1 mouse cellular context compared by ENCODE assay signal in the genomic region with DNA sequence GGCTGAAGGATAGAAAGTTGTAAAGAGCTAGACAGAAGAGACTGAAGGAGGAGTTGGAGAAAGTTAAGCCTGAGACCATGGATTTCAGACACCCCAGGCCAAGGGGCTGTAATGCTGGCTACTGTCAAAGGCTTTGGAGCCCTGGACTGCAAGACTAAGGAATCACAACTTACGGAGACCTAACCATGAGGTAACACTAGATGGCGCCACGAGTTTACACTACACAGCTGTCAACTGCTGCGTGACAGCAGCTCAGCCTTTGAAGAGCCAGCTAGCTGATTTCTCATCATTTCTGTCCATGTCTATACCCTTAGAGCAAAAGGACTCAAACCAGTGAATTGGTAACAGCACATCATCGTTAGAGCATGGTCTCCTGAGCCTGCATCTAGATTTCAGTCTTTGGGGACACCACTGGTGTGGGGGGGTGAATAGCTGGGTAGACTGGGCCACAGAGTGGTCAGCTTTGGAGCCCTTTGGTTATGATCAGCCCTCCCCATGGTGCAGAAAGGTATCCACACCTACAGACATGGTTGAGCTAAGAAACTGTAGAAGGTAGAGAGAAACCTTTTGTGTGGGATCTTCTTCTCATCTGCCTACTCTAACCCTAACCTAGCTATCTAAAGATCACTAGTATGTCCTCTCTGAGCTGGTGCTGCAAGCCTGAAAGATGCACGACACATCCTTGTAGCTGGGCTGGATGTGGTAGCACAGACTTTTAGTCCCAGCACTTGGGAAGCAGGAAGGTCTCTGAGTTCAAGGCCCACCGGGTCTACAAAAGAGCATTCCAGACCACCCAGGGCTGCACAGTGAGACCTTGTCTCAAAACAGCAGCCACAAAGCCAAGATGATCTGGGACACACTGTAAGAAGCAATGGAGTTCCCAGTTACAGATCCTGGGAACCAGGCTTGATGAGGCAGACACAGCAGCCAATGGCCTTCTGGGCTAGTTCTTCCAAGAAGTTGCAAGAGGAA.
TF ChIP-seq lines count a peak whose summit lies in the region.

No protein-coding gene starts in this region.

TF ChIP-seq in CH12.LX, 34 proteins besides CTCF, POLR2A, EP300 and RAD21:
- TF ChIP-seq HCFC1 (IDR thresholded peaks at IDR 0.05; ENCODE audit: low read depth, low read length) (no peak), MYC (IDR thresholded peaks at IDR 0.05; ENCODE audit: low read depth, low read length) (peak; percentile 72; the same call in 1 of the 2 replicates), USF2 (conservative IDR thresholded peaks at IDR 0.05; ENCODE audit: low read depth, low read length) (no peak), MEF2A (IDR thresholded peaks at IDR 0.05; ENCODE audit: borderline replicate concordance, low read depth, low read length) (no peak; the same call in 1 of the 2 replicates), JUN (IDR thresholded peaks at IDR 0.05; ENCODE audit: insufficient read depth, low read depth, low read length) (no peak), E2F4 (IDR thresholded peaks at IDR 0.05; ENCODE audit: insufficient replicate concordance, low read depth, low read length) (no peak), SIN3A (IDR thresholded peaks at IDR 0.05; ENCODE audit: low read length) (no peak), CHD1 (IDR thresholded peaks at IDR 0.05; ENCODE audit: low read depth, low read length) (no peak), TBP (conservative IDR thresholded peaks at IDR 0.05; ENCODE audit: low read depth, low read length) (no peak), SMC3 (IDR thresholded peaks at IDR 0.05; ENCODE audit: low read depth, low read length) (peak; percentile 88), ZC3H11A (IDR thresholded peaks at IDR 0.05; ENCODE audit: low read depth, low read length) (no peak), NRF1 (IDR thresholded peaks at IDR 0.05; ENCODE audit: low read depth, low read length) (no peak), PAX5 (IDR thresholded peaks at IDR 0.05; ENCODE audit: low read length) (no peak), MAX (IDR thresholded peaks at IDR 0.05; ENCODE audit: low read length) (peak; percentile 49; the same call in 1 of the 2 replicates), POLR2AphosphoS2 (IDR thresholded peaks at IDR 0.05; ENCODE audit: low read depth, low read length) (no peak), GABPA (IDR thresholded peaks at IDR 0.05; ENCODE audit: insufficient replicate concordance, low read depth, low read length) (no peak)
